Mouse (Mus musculus) bone marrow macrophage, adult 2 months (primary cell): ENCODE measurements around the gene Nap1l5.

Source experiments
- CTCF ChIP-seq: IDR thresholded peaks from 2 replicates; pipeline ENCODE4 v1.5.1; 2012; ENCODE audit warnings: low read depth, mild to moderate bottlenecking, low read length, moderate library complexity
- POLR2A ChIP-seq: IDR thresholded peaks from 2 replicates; pipeline ENCODE4 v1.6.1; 2012; ENCODE audit warnings: mild to moderate bottlenecking, low read depth, low read length, borderline replicate concordance

GRCm38 (mm10) chr6:58879572-58879971 lies 27.3 kb downstream of the Nap1l5 start:
- TF ChIP-seq POLR2A (no peak), CTCF (no peak)
